Mouse (Mus musculus) erythroblast, embryonic 14.5 days (primary cell): ENCODE measurements around the gene Vwa5b1.

ENCODE experiments used
- GATA1 ChIP-seq: IDR thresholded peaks from 2 replicates; pipeline ENCODE4 v1.6.1; 2012; ENCODE audit warnings: low read length, inconsistent platforms, mixed read lengths
- TAL1 ChIP-seq: IDR thresholded peaks from 3 replicates; pipeline ENCODE4 v1.6.1; 2012; ENCODE audit warnings: low read length, inconsistent platforms, mixed read lengths

DNA sequence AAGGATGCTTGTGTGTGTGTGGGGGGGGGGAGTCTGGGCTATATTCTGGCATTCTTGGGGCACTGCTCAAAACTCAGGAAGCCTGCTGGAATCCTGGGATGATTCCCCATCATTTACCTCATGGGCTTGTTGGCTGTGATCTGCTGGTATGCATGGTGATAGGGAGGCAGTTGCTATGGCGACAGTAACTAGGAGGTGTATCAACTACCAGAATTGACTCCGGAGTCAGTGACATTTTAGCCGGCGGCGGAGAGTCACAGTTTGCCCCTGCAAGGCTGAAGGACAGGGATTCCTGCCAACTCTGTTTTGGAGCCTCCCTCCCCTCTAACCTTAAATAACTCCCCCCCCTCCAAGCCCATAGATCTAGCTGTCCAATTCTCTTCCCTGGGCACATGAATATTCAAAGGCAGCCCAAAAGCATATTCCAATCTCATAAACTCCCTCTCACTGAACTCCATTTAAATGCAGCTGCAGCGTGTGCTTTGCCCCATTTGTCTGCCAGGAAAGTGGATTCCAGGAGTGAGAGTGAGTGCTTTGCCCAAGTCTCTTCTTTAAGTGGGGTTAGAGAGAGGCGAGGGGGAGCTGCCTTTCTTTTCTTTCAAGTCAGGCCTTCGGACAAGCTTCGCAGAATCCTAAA, 118.4 kb downstream of the Vwa5b1 start:
- TF ChIP-seq GATA1, result no peak
- no peak for TF ChIP-seq TAL1
